Mouse (Mus musculus): ENCODE data around the gene Timd4. TPM values are rescaled to one million over a fixed set of nuclear protein-coding genes. Genes with fewer than 3 reads are reported as not detected.

The Timd4 gene
- polyA plus RNA-seq, 2 experiments: 4.3 to 6.3 TPM

DNA sequence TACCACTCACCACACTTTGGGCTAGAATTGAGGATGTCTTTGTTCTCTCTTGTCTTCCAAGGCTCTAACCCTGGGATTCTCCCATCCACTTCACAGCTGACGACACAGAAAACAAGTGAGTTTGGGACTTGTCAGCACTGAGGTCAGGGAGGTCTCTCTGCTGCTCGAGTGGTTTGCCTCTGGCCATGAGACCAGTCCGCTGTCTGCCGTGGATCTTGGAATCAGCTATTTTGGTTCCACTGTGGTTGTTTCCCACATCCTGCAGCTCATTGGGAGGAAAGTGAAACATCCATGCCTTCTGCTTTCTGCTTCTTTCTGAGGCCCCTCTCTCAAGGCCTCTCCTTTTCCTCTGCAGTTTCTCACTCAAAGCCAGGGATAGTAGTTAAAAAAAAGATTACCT, 9.3 kb downstream of the Timd4 start:
- TF ChIP-seq CTCF (IDR thresholded peaks at IDR 0.05; ENCODE audit: low read depth) (no peak), EP300 (IDR thresholded peaks at IDR 0.05; ENCODE audit: low read depth) (no peak)
- Histone ChIP-seq H3K9me3 (ENCODE audit: control insufficient read depth, low read length) (no peaks in the 10 kb centered on the region), H3K27ac (no peak overlapping the region), H3K4me1 (replicated peaks; ENCODE audit: control insufficient read depth in 2 of 2, insufficient read depth in 2 of 2, low read length in 1 of 2) (no peaks in the 10 kb centered on the region), H3K36me3 (replicated peaks; ENCODE audit: control insufficient read depth, insufficient read depth, low read depth) (no peaks in the 10 kb centered on the region), H3K27me3 (ENCODE audit: control insufficient read depth, insufficient read depth, low read length) (no peaks in the 10 kb centered on the region), H3K9ac (replicated peaks) (no peak overlapping the region), H3K4me3 (ENCODE audit: insufficient read depth in 1 of 2, low read depth in 2 of 2, low read length in 2 of 2) (no peak overlapping the region), H3K4me2 (ENCODE audit: low read depth) (no peak overlapping the region)
- no peak for DNase-seq (ENCODE audit: low read depth in 3 of 3, low spot score in 3 of 3)
- no peak for ATAC-seq (ENCODE audit: insufficient read depth)
- WGBS (ENCODE audit: insufficient replicate concordance): 18% methylated on average over 4 of the region's 4 CpGs

- Histone ChIP-seq H3K27me3 (ENCODE audit: control insufficient read depth, insufficient read depth, low read length) (no peaks in the 10 kb centered on the region), H3K9me3 (ENCODE audit: control insufficient read depth, low read length) (no peaks in the 10 kb centered on the region), H3K27ac (no peak overlapping the region), H3K4me3 (ENCODE audit: insufficient read depth in 1 of 2, low read depth in 2 of 2, low read length in 2 of 2) (no peak overlapping the region), H3K9ac (replicated peaks) (no peak overlapping the region), H3K4me2 (ENCODE audit: low read depth) (no peak overlapping the region), H3K4me1 (replicated peaks; ENCODE audit: control insufficient read depth in 2 of 2, insufficient read depth in 2 of 2, low read length in 1 of 2) (no peaks in the 10 kb centered on the region), H3K36me3 (replicated peaks; ENCODE audit: control insufficient read depth, insufficient read depth, low read depth) (no peaks in the 10 kb centered on the region)
- 46% methylated on average over 2 of the region's 2 CpGs for WGBS (ENCODE audit: insufficient replicate concordance)
- ATAC-seq (ENCODE audit: insufficient read depth) (no peak), DNase-seq (ENCODE audit: low read depth in 3 of 3, low spot score in 3 of 3) (no peak)
- TF ChIP-seq EP300 (IDR thresholded peaks at IDR 0.05; ENCODE audit: low read depth): no peak
- no peak for TF ChIP-seq CTCF (IDR thresholded peaks at IDR 0.05; ENCODE audit: low read depth)
Measured at GRCm38 (mm10) chr11:46830348-46830747, 19.7 kb downstream of the Timd4 start.

DNA sequence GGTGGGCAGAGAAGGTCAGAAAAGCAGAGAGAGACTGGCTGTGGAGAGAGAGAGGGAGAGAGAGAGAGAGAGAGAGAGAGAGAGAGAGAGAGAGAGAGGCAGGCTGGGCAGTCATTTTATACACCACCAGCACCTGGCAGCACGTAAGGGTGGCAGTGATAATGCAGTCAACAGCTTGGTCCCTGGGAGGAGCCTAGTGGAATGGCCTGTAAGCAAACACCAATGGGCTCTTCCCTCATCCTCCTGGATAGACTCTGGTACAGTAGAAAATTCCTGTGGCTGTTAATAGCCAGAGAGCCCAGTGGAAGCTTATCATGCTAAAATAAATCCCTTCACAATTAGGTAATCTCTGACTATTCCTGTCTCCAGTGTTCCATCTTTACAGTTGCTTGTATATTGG, 24.5 kb downstream of the Timd4 start:
- Histone ChIP-seq H3K9me3 (ENCODE audit: control insufficient read depth, low read length) (no peaks in the 10 kb centered on the region), H3K27ac (no peak overlapping the region), H3K4me1 (replicated peaks; ENCODE audit: control insufficient read depth in 2 of 2, insufficient read depth in 2 of 2, low read length in 1 of 2) (no peaks in the 10 kb centered on the region), H3K4me2 (ENCODE audit: low read depth) (no peak overlapping the region), H3K9ac (replicated peaks) (no peak overlapping the region), H3K27me3 (ENCODE audit: control insufficient read depth, insufficient read depth, low read length) (no peaks in the 10 kb centered on the region), H3K4me3 (ENCODE audit: insufficient read depth in 1 of 2, low read depth in 2 of 2, low read length in 2 of 2) (no peak overlapping the region), H3K36me3 (replicated peaks; ENCODE audit: control insufficient read depth, insufficient read depth, low read depth) (no peaks in the 10 kb centered on the region)
- 56% methylated on average over 1 of the region's 1 CpGs for WGBS (ENCODE audit: insufficient replicate concordance)
- ATAC-seq (ENCODE audit: insufficient read depth) (no peak), DNase-seq (ENCODE audit: low read depth in 3 of 3, low spot score in 3 of 3) (no peak)
- TF ChIP-seq CTCF (IDR thresholded peaks at IDR 0.05; ENCODE audit: low read depth) (no peak), EP300 (IDR thresholded peaks at IDR 0.05; ENCODE audit: low read depth) (no peak)

DNA sequence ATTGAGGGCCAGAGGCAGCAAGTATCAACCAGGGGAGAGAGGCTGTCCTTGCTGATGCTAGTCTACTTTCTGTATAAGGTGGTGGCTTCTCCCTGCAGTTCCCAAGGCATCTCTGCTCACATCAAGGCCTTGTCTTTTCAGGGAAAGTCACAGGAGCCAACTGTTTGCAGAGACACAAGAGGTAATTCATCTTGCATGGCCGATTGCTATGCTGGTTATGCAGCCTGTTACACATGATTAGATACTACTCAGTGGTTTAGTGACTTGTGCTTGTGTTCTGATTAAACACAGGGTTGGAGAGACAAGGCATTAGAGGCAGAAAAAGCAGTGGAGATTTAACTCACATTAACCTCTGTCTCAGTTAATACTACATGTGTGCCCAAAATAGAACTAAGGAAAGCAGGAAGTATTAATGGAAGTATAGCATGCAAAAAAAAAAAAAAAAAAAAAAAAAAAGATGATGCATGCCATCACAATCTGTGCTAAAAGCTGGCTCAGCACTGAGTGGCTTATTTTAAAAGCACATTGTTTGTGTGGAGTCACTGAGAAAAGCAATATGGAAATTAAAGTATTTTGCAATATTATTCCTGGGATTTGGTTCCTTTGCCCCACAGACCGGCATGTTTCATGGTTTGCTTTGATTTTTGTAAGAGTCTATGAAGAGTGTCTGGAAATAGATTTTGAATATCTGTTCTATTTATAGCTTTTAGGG, 31.6 kb downstream of the Timd4 start:
- H3K27me3 ChIP-seq (ENCODE audit: control insufficient read depth, insufficient read depth, low read length): no peaks in the 10 kb centered on the region
- ATAC-seq (ENCODE audit: insufficient read depth) (no peak), DNase-seq (ENCODE audit: low read depth in 3 of 3, low spot score in 3 of 3) (no peak)
- no peaks in the 10 kb centered on the region for H3K9me3 ChIP-seq (ENCODE audit: control insufficient read depth, low read length)
- H3K4me2 ChIP-seq (ENCODE audit: low read depth): no peak overlapping the region
- H3K27ac ChIP-seq: no peak overlapping the region
- H3K4me1 ChIP-seq (replicated peaks; ENCODE audit: control insufficient read depth in 2 of 2, insufficient read depth in 2 of 2, low read length in 1 of 2): no peaks in the 10 kb centered on the region
- H3K9ac ChIP-seq (replicated peaks): no peak overlapping the region
- no peak for TF ChIP-seq EP300 (IDR thresholded peaks at IDR 0.05; ENCODE audit: low read depth)
- TF ChIP-seq CTCF (IDR thresholded peaks at IDR 0.05; ENCODE audit: low read depth): no peak
- H3K36me3 ChIP-seq (replicated peaks; ENCODE audit: control insufficient read depth, insufficient read depth, low read depth): no peaks in the 10 kb centered on the region
- 39% methylated on average over 2 of the region's 2 CpGs for WGBS (ENCODE audit: insufficient replicate concordance)
- no peak overlapping the region for H3K4me3 ChIP-seq (ENCODE audit: insufficient read depth in 1 of 2, low read depth in 2 of 2, low read length in 2 of 2)

DNA sequence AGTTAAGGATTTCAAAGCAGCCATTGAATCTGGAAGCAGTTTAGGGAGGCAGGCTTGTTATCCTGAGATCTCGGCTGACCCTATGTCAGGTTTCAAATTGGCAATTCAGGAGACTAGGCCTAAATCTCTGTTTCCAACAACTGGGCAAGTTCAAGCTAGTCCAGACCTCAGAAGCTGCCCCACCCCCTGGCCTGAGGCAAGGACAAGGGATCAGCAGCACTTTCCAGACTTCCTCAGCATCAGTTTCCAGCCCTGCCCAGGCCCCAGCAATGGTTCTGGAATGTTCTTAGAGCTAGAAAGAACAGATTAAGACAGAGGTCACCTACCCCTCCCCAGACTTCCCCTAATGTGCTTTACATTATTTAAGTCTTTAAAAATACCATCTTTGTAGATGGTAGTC, 36.1 kb downstream of the Timd4 start:
- TF ChIP-seq EP300 (IDR thresholded peaks at IDR 0.05; ENCODE audit: low read depth) (no peak), CTCF (IDR thresholded peaks at IDR 0.05; ENCODE audit: low read depth) (no peak)
- Histone ChIP-seq H3K27ac (no peak overlapping the region), H3K27me3 (ENCODE audit: control insufficient read depth, insufficient read depth, low read length) (no peaks in the 10 kb centered on the region), H3K4me1 (replicated peaks; ENCODE audit: control insufficient read depth in 2 of 2, insufficient read depth in 2 of 2, low read length in 1 of 2) (no peaks in the 10 kb centered on the region; a peak in 1 of 4 replicates), H3K9ac (replicated peaks) (no peak overlapping the region), H3K4me2 (ENCODE audit: low read depth) (no peak overlapping the region), H3K36me3 (replicated peaks; ENCODE audit: control insufficient read depth, insufficient read depth, low read depth) (no peaks in the 10 kb centered on the region), H3K4me3 (ENCODE audit: insufficient read depth in 1 of 2, low read depth in 2 of 2, low read length in 2 of 2) (no peak overlapping the region), H3K9me3 (ENCODE audit: control insufficient read depth, low read length) (no peaks in the 10 kb centered on the region)
- DNase-seq (ENCODE audit: low read depth in 3 of 3, low spot score in 3 of 3) (no peak), ATAC-seq (ENCODE audit: insufficient read depth) (no peak)
- 56% methylated on average over 1 of the region's 1 CpGs for WGBS (ENCODE audit: insufficient replicate concordance)
